Mouse (Mus musculus) monocyte, adult 2 months (primary cell): ENCODE results near the gene Gc.

Experiments used
- DNase-seq, 2 experiments: peaks; one replicate each; pipeline ENCODE4 v3.0.0; 2022; ENCODE audit warnings: low spot score in 2 of 2, low read depth in 1 of 2

Gene Gc

GRCm38 (mm10) chr5:89457554-89458062, at the start of gene Gc:
Gene Gc, minus strand, starts transcription at chr5:89457898.
- no peak for DNase-seq

- DNase-seq = no peak
Observed at GRCm38 (mm10) chr5:89500182-89500581, 42.5 kb upstream of the Gc start.

GRCm38 (mm10) chr5:89492560-89492959, 34.9 kb upstream of the Gc start:
- no peak for DNase-seq

GRCm38 (mm10) chr5:89470483-89470882, 12.8 kb upstream of the Gc start:
- DNase-seq = no peak

- no peak for DNase-seq
Observed at GRCm38 (mm10) chr5:89467886-89468285, 10.2 kb upstream of the Gc start.

- no peak for DNase-seq
Observed at GRCm38 (mm10) chr5:89467045-89467444, 9.3 kb upstream of the Gc start.

GRCm38 (mm10) chr5:89466275-89466674, 8.6 kb upstream of the Gc start:
- DNase-seq = no peak

- no peak for DNase-seq
Observed at GRCm38 (mm10) chr5:89461817-89462216, 4.1 kb upstream of the Gc start.

GRCm38 (mm10) chr5:89459591-89459990, 1.9 kb upstream of the Gc start:
- no peak for DNase-seq

GRCm38 (mm10) chr5:89458987-89459386, 1.3 kb upstream of the Gc start:
- no peak for DNase-seq

- DNase-seq = no peak
Observed at GRCm38 (mm10) chr5:89455526-89455925, 2.2 kb downstream of the Gc start.

GRCm38 (mm10) chr5:89450798-89451197, 6.9 kb downstream of the Gc start:
- DNase-seq = no peak

GRCm38 (mm10) chr5:89449325-89449724, 8.4 kb downstream of the Gc start:
- no peak for DNase-seq

- DNase-seq = no peak
Observed at GRCm38 (mm10) chr5:89447978-89448377, 9.7 kb downstream of the Gc start.

GRCm38 (mm10) chr5:89444360-89444759, 13.3 kb downstream of the Gc start:
- no peak for DNase-seq

- no peak for DNase-seq
Observed at GRCm38 (mm10) chr5:89411536-89411935, 46.2 kb downstream of the Gc start.

- no peak for DNase-seq
Observed at GRCm38 (mm10) chr5:89407376-89408082, 50.2 kb downstream of the Gc start.

- DNase-seq = no peak
Observed at GRCm38 (mm10) chr5:89405132-89405531, 52.6 kb downstream of the Gc start.

GRCm38 (mm10) chr5:89390405-89390804, 67.3 kb downstream of the Gc start:
- no peak for DNase-seq

- no peak for DNase-seq
Observed at GRCm38 (mm10) chr5:89384204-89384603, 73.5 kb downstream of the Gc start.

- DNase-seq = no peak
Observed at GRCm38 (mm10) chr5:89381340-89381739, 76.4 kb downstream of the Gc start.

- DNase-seq = no peak
Observed at GRCm38 (mm10) chr5:89370140-89370539, 87.6 kb downstream of the Gc start.
